Mouse (Mus musculus) ovary, adult 18-20 months (tissue): ENCODE data around the gene Shoc2.

Source experiments
- DNase-seq: peaks from one replicate; pipeline ENCODE4 v3.0.0; 2022; ENCODE audit warnings: low spot score, mixed read lengths

The Shoc2 gene

DNA sequence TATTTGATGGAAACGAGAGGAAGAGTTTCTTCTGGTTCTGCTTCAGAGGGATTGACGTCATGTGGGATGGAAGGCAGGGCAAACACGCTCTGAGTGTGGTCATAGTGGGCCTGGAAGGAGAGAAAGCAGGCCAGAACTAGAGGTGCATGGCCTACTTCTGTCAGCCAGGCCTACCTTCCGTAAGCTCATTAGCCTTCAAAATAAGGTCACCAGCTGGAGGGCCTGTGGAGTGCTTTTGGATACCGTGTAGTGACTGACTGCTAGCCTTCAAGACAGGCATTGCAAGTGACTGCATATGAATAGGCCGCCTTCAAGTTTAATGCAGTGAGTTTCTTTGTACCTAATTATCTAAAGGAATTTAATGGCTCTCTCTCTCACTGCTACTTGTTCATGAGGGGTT, 91.0 kb downstream of the Shoc2 start:
- DNase-seq = no peak

DNA sequence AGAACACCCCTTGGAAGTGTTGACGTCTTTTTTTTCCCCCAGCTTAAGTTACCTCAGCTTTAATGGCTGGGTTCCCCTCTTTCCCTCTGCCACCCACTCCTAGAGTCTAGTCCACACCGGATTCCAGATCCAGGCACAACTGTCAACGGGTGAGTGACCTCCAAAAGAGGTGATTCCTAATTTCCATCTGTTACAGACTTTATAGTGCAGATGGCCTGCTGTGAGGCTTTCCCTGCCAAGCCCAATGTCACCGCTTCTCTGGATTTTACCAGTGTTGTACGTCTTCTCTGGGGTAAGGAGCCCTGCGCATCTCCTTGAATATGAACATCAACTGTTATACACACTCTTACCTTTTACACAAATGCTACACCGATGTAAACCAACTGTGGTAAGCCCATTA, 95.3 kb downstream of the Shoc2 start:
- no peak for DNase-seq

- DNase-seq = no peak
Measured at GRCm38 (mm10) chr19:54040356-54041028, 96.4 kb downstream of the Shoc2 start.

DNA sequence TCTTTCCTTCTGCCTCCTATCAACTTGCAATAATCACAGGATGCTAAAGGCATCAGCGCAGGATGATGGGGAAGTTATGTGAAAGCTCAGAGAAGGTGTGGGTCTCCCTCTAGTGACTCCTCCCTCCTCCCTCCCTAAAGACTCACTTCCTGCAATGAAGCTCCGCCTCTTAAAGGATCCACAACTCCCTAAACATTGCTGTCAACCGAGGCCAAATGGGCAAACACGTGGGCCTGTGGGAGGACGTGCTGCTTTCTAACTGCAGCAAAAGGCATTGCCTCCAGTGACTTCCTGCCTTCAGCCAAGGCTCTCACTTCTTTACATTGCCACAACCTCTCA, 96.9 kb downstream of the Shoc2 start:
- no peak for DNase-seq

DNA sequence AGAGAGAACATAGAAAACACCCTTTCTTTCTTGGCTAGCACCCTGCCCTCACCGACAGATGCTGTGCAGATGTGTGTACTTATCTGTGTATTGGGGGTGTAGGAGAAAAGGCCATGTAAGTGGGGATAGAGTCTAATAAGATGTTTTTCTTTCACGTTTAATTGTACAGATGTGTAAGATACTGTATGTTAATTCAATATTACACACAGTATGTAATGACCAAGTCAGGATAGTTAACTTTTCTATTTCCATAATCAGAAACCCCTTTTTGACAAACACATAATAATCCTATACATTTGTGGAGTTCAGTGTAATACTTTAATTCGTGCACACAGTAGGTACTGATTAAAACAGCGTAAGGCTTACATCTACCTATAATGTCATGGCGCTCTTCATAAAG, 99.7 kb downstream of the Shoc2 start, which contains the start of gene Adra2a:
Gene Adra2a (plus strand): TSS at position 301 of the 400 bp plus-strand sequence.
- no peak for DNase-seq

GRCm38 (mm10) chr19:54044507-54045371, 100.6 kb downstream of the Shoc2 start:
- DNase-seq = peak; percentile 41

DNA sequence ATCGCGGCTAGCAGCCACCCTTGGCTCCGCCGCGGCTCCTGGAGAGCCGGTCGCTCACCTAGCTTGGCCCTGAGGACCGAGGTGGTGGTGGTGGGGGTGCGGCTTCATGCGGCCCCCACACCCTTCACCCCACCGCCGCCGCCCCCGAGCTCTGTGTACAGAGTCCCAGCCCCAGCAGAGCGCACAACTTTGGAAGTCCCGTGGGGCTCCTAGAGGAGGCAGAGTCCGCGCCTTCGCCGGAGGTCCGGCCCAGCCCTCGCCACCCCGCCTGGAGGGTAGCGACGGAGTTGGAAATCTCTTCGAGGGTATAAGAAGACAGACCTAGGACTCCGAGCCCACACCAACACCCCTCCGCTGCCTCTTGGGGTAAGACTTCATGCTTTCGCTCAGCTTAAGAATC, 101.3 kb downstream of the Shoc2 start:
- DNase-seq = no peak

- DNase-seq = no peak
Measured at GRCm38 (mm10) chr19:54045931-54046683, 102.0 kb downstream of the Shoc2 start.

- DNase-seq = no peak
Measured at GRCm38 (mm10) chr19:54046684-54047070, 102.6 kb downstream of the Shoc2 start.

DNA sequence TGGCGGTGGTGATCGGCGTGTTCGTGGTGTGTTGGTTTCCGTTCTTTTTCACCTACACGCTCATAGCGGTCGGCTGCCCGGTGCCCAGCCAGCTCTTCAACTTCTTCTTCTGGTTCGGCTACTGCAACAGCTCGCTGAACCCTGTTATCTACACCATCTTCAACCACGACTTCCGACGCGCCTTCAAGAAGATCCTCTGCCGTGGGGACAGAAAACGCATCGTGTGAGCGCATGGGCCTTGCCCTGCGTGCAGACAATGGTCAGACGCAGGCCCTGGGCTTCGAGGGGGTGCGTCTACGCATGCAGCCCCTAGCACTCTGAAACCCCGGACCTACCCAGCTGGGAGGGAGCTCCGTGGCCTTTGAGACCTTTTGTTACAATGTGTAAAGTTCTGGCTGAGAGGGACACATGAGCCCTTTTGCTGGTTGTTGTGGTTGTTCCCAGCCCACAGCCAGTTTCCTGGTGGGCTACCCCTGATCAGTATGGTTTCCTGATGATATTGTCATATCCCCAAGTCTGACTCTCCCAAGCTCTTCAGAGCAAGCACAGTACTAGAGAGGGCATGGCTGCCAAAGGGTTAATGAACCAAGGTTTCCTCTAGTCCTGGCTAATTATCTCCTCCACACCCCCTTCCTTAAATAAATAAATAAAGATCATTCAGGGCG, 103.4 kb downstream of the Shoc2 start:
- DNase-seq = no peak

GRCm38 (mm10) chr19:54048161-54048885, 104.2 kb downstream of the Shoc2 start:
- DNase-seq = no peak

DNA sequence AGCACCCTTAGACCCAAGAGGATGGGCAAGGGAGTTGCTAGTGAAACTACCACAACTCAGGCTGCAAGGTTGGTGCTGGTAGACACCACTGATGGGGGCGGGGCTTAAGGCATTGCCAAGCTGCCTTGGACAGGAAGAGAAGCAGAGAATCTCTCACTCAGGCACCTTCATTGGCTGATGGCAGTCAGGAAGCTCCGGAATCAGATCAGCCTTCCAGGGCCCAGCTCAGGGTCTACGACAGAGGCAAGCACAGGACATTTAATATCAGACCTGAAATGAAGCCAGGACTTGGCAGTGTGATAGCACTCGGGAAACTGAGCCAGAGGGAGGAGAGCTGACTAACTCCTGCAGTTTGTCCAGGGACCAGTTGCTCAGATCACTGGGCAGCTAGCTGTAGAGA, 107.5 kb downstream of the Shoc2 start:
- no peak for DNase-seq

DNA sequence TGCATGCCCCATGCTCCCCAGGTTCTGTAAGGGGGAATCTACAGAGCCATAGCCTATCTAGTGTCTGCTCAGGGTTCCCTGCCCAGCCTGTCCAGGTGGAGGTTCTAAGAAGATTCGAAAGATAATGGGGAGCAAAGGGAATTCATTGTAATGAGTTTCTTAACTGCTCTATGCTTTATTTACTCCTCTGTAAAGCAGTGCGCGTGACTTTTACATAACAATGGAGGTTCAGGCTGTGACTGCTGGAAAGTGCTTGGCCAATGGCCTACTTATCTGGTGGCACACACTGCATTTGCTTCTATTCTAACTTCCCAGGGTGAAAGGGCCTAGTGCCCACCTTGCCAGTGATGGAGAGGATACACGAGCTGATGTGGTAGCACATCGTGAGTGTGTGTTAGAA, 111.7 kb downstream of the Shoc2 start:
- no peak for DNase-seq

DNA sequence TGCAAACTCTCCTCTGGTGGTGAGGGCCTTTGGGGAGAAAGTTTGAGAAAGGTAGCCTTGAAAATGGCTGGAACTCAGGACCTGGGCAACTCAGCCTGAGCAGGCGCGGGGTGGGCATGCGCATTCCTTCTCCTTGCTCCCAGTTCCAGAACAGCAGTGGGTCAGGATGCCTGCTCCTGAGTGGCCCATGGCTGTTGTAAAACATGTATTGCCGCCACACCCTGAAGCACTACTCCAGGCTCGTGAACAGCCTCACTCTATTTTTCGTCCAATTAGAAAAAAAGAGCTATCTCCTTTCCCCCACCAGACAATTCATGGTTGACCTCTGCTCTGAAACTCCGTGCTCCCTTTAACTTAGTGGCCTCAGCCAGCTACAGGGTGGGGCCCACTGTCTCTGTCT, 124.3 kb downstream of the Shoc2 start:
- no peak for DNase-seq

DNA sequence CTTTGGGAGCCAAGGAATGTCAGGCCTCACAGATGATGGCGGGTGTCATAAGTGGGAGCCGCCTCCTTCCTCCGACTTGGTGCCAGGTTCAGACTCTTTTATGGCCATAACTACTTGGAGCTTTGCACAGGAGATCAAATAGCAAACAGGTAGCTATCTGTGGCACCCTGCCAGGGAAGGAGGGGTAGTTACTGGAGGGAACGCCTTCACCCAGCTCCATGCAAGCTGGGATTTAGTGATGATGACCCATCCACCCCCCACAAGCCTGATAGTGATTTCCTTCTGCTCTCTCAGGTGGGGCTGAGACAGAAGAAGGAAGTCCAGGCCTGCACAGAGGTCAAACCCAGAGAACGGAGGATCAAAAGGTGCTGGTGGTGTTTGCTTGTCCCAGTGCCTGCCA, 126.4 kb downstream of the Shoc2 start:
- DNase-seq = no peak

GRCm38 (mm10) chr19:54072233-54072800, 128.2 kb downstream of the Shoc2 start:
- no peak for DNase-seq

- DNase-seq = no peak
Measured at GRCm38 (mm10) chr19:54076362-54077349, 132.6 kb downstream of the Shoc2 start.

DNA sequence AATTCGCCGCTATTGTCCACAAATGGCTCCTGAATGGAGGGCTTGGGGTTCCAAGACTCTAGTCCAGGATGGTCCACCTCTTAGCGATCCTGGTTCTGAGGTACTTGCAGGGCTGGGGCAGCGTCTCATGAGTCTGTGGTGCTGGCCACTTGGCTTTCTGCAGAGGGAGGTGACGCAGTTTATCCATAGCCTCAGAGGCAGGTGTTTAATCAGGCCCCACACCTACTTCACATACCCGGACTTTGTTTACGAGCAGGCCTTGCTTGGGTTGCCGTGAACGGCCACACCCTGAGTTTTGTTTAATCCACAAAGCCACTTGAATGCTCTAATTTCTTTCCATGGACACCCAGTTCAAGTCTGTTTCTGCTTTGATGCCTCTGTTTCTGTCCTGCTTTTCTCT, 137.2 kb downstream of the Shoc2 start:
- DNase-seq = no peak

DNA sequence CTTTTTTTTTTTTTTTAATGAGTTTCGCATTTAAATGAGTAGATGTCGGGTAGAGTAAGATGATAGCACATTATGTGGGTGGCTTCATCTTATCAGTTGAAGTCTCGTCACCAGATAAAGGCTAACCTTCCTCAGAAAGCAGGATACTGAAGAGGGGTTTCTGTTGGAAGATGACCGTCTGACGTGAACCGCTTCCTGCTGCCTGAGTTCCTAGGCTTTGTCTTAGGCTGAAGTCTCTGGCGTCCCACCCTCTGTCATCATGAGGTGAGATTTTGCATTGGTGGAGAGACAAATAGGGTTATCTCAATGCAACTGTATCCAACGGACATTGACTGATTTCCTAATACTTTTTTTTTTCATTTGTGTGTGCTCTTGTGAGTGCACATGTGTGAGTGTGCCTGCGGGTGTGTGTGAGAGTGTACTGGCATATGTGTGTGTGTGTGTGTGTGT, 137.6 kb downstream of the Shoc2 start:
- no peak for DNase-seq
